Mouse (Mus musculus): ENCODE data around the gene Tbr1.

GRCm38 (mm10) chr2:61804382-61804840, 1.7 kb downstream of the Tbr1 start:
- TF ChIP-seq CTCF (IDR thresholded peaks at IDR 0.05; ENCODE audit: extremely low read depth, insufficient read length, insufficient replicate concordance, low read depth, low read length) (no peak), POLR2A (IDR thresholded peaks at IDR 0.05; ENCODE audit: low read depth, low read length) (no peak)

All from small intestine, adult 2 months (tissue).